Mouse (Mus musculus) kidney, adult 2 months (tissue): Measurements from ENCODE around the gene Hoxc11.

Experiments used
- CTCF ChIP-seq: fragments of 200-500 bp; conservative IDR thresholded peaks from 2 replicates; pipeline ENCODE4 v1.5.1; 2011; ENCODE audit warnings: low read depth, mild to moderate bottlenecking, control low read depth, low read length, moderate library complexity, mixed read lengths; ENCODE audit not compliant: insufficient read depth, insufficient read length
- POLR2A ChIP-seq: fragments of 200-500 bp; IDR thresholded peaks from one replicate; pipeline ENCODE4 v1.6.1; 2011; ENCODE audit warnings: low read depth, low read length, control low read depth

- no peak for TF ChIP-seq POLR2A
- no peak for TF ChIP-seq CTCF
These were observed 43.7 kb downstream of the Hoxc11 start, which contains the start of gene Hoxc6 for GRCm38 (mm10) chr15:102997939-102998355.
